Mouse (Mus musculus): ENCODE measurements around the gene Cbs. TPM values are rescaled to one million over a fixed set of nuclear protein-coding genes. Genes with fewer than 3 reads are reported as not detected.

The Cbs gene
- total RNA-seq, 2 experiments from 2014 or later, result 0.32 to 0.77 TPM

GRCm38 (mm10) chr17:31595077-31595476, 42.0 kb downstream of the Cbs start:
- intact Hi-C loops (cut with DNase I), result no loop called here
- DNase-seq, result no peak

- DNase-seq, result no peak
- intact Hi-C loops (cut with DNase I), result no loop called here
Observed at GRCm38 (mm10) chr17:31594590-31594989, 42.4 kb downstream of the Cbs start.

- no peak for DNase-seq
- intact Hi-C loops (cut with DNase I), result no loop called here
Observed at GRCm38 (mm10) chr17:31590846-31591245, 46.2 kb downstream of the Cbs start.

- DNase-seq, result no peak
- intact Hi-C loops (cut with DNase I), result no loop called here
Observed at GRCm38 (mm10) chr17:31588726-31589125, 48.3 kb downstream of the Cbs start.

- intact Hi-C loops (cut with DNase I), result no loop called here
- no peak for DNase-seq
Observed at GRCm38 (mm10) chr17:31588115-31588514, 48.9 kb downstream of the Cbs start.

- DNase-seq, result no peak
- intact Hi-C loops (cut with DNase I), result no loop called here
Observed at GRCm38 (mm10) chr17:31583781-31584180, 53.3 kb downstream of the Cbs start.

GRCm38 (mm10) chr17:31583185-31583584, 53.9 kb downstream of the Cbs start:
- intact Hi-C loops (cut with DNase I), result no loop called here
- DNase-seq, result no peak

- no peak for DNase-seq
- intact Hi-C loops (cut with DNase I), result no loop called here
Observed at GRCm38 (mm10) chr17:31580344-31580743, 56.7 kb downstream of the Cbs start.

GRCm38 (mm10) chr17:31576394-31577175, 60.5 kb downstream of the Cbs start:
- DNase-seq, result no peak
- intact Hi-C loops (cut with DNase I), result no loop called here

- DNase-seq, result no peak
- intact Hi-C loops (cut with DNase I), result no loop called here
Observed at GRCm38 (mm10) chr17:31574662-31575061, 62.4 kb downstream of the Cbs start.

- no peak for DNase-seq
- intact Hi-C loops (cut with DNase I), result no loop called here
Observed at GRCm38 (mm10) chr17:31571689-31572088, 65.3 kb downstream of the Cbs start.

GRCm38 (mm10) chr17:31570321-31570925, 66.6 kb downstream of the Cbs start:
- intact Hi-C loops (cut with DNase I), result no loop called here
- DNase-seq, result no peak

GRCm38 (mm10) chr17:31569756-31570155, 67.3 kb downstream of the Cbs start:
- intact Hi-C loops (cut with DNase I), result no loop called here
- no peak for DNase-seq

GRCm38 (mm10) chr17:31566276-31566675, 70.8 kb downstream of the Cbs start:
- intact Hi-C loops (cut with DNase I), result no loop called here

GRCm38 (mm10) chr17:31565141-31566056, 71.6 kb downstream of the Cbs start:
- intact Hi-C loops (cut with DNase I), result no loop called here

More at GRCm38 (mm10) chr17:31566276-31566675, 70.8 kb downstream of the Cbs start:
- DNase-seq, result no peak

GRCm38 (mm10) chr17:31564858-31565140, 72.2 kb downstream of the Cbs start:
- intact Hi-C loops (cut with DNase I), result no loop called here
- no peak for DNase-seq

More at GRCm38 (mm10) chr17:31565141-31566056, 71.6 kb downstream of the Cbs start:
- DNase-seq, result peak in 1 of 2 experiments; percentile 26

GRCm38 (mm10) chr17:31564015-31564857, 72.8 kb downstream of the Cbs start, which contains the start of gene Pknox1:
Gene Pknox1 (plus strand): TSS chr17:31564734.
- intact Hi-C loops (cut with DNase I), result no loop called here
- DNase-seq, result peak; percentile 98

- intact Hi-C loops (cut with DNase I), result no loop called here
- DNase-seq, result peak in 1 of 2 experiments; percentile 51
Observed at GRCm38 (mm10) chr17:31563632-31564014, 73.4 kb downstream of the Cbs start.

GRCm38 (mm10) chr17:31559021-31559789, 77.8 kb downstream of the Cbs start:
- no peak for DNase-seq

More at GRCm38 (mm10) chr17:31559021-31559789, 77.8 kb downstream of the Cbs start:
- intact Hi-C loops (cut with DNase I), result loop anchor here (5.0 kb wide), 1 partner anchor 37 kb away; the partner anchor contains the start of gene Ndufv3

Data from gastrocnemius, postnatal 36 days (tissue).